Mouse (Mus musculus): Measurements from ENCODE around the gene Nutm2. TPM values are rescaled to one million over a fixed set of nuclear protein-coding genes. Genes with fewer than 3 reads are reported as not detected.

Nutm2 gene
- polyA plus RNA-seq (2014; fragmentation: Illumina TruSeq; extraction: RNeasy Lipid Tissue Mini Kit (QIAGEN cat#74804); ENCODE audit: insufficient read depth, low read depth, low replicate concordance), result not detected

GRCm38 (mm10) chr13:50467007-50467406, at the start of gene Nutm2:
Gene Nutm2 (plus strand): TSS chr13:50467307.

DNA sequence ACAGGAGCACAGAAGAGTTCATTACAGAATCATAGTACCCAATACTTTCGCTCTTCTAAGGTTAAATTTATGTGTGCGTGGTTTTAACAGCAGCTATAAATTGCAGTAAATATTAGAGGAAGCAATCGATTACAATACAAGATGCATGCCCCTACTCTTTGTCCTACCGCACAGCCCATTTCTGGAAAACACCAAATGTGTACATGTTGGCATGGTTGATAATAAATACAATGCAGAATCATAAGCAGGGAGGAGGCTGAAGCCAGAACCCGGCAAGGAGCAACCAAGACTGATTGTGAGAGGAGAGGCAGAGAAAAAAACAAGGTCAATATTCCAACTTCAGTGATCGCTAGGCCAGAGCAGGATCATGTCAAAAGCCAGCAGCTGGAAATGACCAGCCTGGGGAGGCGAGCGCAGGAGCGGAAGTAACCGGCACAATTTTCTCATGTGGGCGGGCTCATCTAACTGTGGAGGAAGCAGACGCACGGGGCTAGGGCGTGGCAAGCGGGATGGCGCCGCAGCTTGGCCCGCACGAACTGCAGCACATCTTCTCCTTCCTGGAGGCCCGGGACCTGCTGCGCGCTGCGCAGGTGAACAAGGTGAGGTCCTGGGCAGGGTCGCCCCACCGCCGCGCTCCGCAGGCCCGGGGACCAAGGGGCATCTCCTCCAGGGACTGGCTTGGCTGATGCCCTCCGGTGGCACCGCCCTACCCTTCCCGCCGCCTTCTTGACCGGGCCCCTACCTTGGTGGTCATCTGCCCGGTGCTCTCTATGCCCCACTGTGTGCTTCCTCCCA, 49.5 kb upstream of the Nutm2 start, which contains the start of gene Fbxw17:
Fbxw17 (plus strand) TSS at position 476 of the 795 bp plus-strand sequence.

GRCm38 (mm10) chr13:50443812-50444211, 23.3 kb upstream of the Nutm2 start, which contains the start of gene Gm47429:
Gene Gm47429 (minus strand): TSS chr13:50443912.

Other genes starting within 250 kb of the Nutm2 start
- not detected for gene Gm906, start 217.0 kb upstream of the Nutm2 start, polyA plus RNA-seq (2014; fragmentation: Illumina TruSeq; extraction: RNeasy Lipid Tissue Mini Kit (QIAGEN cat#74804); ENCODE audit: insufficient read depth, low read depth, low replicate concordance)
- gene Fbxw17, start 49.4 kb upstream of the Nutm2 start, polyA plus RNA-seq (2014; fragmentation: Illumina TruSeq; extraction: RNeasy Lipid Tissue Mini Kit (QIAGEN cat#74804); ENCODE audit: insufficient read depth, low read depth, low replicate concordance), result 10.7 TPM
- not detected for gene Gm47429, start 23.4 kb upstream of the Nutm2 start, polyA plus RNA-seq (2014; fragmentation: Illumina TruSeq; extraction: RNeasy Lipid Tissue Mini Kit (QIAGEN cat#74804); ENCODE audit: insufficient read depth, low read depth, low replicate concordance)
- not detected for gene Gm904, start 175.9 kb downstream of the Nutm2 start, polyA plus RNA-seq (2014; fragmentation: Illumina TruSeq; extraction: RNeasy Lipid Tissue Mini Kit (QIAGEN cat#74804); ENCODE audit: insufficient read depth, low read depth, low replicate concordance)
- gene Gm8765, start 231.0 kb downstream of the Nutm2 start, polyA plus RNA-seq (2014; fragmentation: Illumina TruSeq; extraction: RNeasy Lipid Tissue Mini Kit (QIAGEN cat#74804); ENCODE audit: insufficient read depth, low read depth, low replicate concordance), result not detected

Measured in lung, adult 10 weeks (tissue).